Mouse (Mus musculus): ENCODE measurements at regions not wholly inside any gene's neighbourhood (a gene's known extent, or its start where the extent isn't known, plus 50 kb on each side); places are given as distances from the start of the nearest gene placed in this dataset.

- Histone ChIP-seq H3K36me3 (ENCODE audit: control insufficient read depth, insufficient read depth) (no peaks in the 10 kb centered on the region), H3K27me3 (ENCODE audit: control insufficient read depth, insufficient read depth, insufficient read length) (no peaks in the 10 kb centered on the region)
- no peak for TF ChIP-seq MAX (IDR thresholded peaks at IDR 0.05)
- no peak for TF ChIP-seq CEBPB (IDR thresholded peaks at IDR 0.05; ENCODE audit: low read depth)
- TF ChIP-seq MYOG (IDR thresholded peaks at IDR 0.05; ENCODE audit: control insufficient read depth, extremely low read depth, insufficient read length) = no peak
- TF ChIP-seq USF1 (IDR thresholded peaks at IDR 0.05; ENCODE audit: low read depth) = no peak
- no peak for TF ChIP-seq MYOD1 (IDR thresholded peaks at IDR 0.05; ENCODE audit: control insufficient read depth, insufficient read length, low read depth)
- no peak for TF ChIP-seq FOSL1 (IDR thresholded peaks at IDR 0.05; ENCODE audit: insufficient read depth, low read length, poor library complexity, severe bottlenecking)
- TF ChIP-seq CTCF (IDR thresholded peaks at IDR 0.05; ENCODE audit: control insufficient read depth, insufficient read depth, insufficient read length) = no peak
These were observed 203.1 kb upstream of the Tmc3 start for GRCm38 (mm10) chr7:83381381-83382181.

GRCm38 (mm10) chr7:83382803-83383363 lies 201.8 kb upstream of the Tmc3 start:
- no peaks in the 10 kb centered on the region for H3K79me2 ChIP-seq (ENCODE audit: control insufficient read depth, insufficient read depth)
- H3K27me3 ChIP-seq (ENCODE audit: control insufficient read depth, insufficient read depth, insufficient read length) = no peaks in the 10 kb centered on the region
- no peaks in the 10 kb centered on the region for H3K79me3 ChIP-seq (ENCODE audit: low read depth)
- no peak overlapping the region for H3K4me3 ChIP-seq (ENCODE audit: insufficient read depth, poor library complexity, severe bottlenecking)
- H3ac ChIP-seq (ENCODE audit: control insufficient read depth, insufficient read length, low read depth) = no peak overlapping the region
- no peaks in the 10 kb centered on the region for H3K36me3 ChIP-seq (ENCODE audit: control insufficient read depth, insufficient read depth)
- TF ChIP-seq CTCF (IDR thresholded peaks at IDR 0.05; ENCODE audit: control insufficient read depth, insufficient read depth, insufficient read length) = no peak
- TF ChIP-seq USF1 (IDR thresholded peaks at IDR 0.05; ENCODE audit: low read depth) = no peak
- no peak for TF ChIP-seq MYOD1 (IDR thresholded peaks at IDR 0.05; ENCODE audit: control insufficient read depth, insufficient read length, low read depth)
- TF ChIP-seq FOSL1 (IDR thresholded peaks at IDR 0.05; ENCODE audit: insufficient read depth, low read length, poor library complexity, severe bottlenecking) = no peak
- TF ChIP-seq MYOG (IDR thresholded peaks at IDR 0.05; ENCODE audit: control insufficient read depth, extremely low read depth, insufficient read length) = no peak
- TF ChIP-seq CEBPB (IDR thresholded peaks at IDR 0.05; ENCODE audit: low read depth) = no peak
- no peak for TF ChIP-seq MAX (IDR thresholded peaks at IDR 0.05)

More at GRCm38 (mm10) chr7:83381381-83382181, 203.1 kb upstream of the Tmc3 start:
- no peaks in the 10 kb centered on the region for H3K79me3 ChIP-seq (ENCODE audit: low read depth)
- H3K4me3 ChIP-seq (ENCODE audit: insufficient read depth, poor library complexity, severe bottlenecking) = no peak overlapping the region
- no peak overlapping the region for H3ac ChIP-seq (ENCODE audit: control insufficient read depth, insufficient read length, low read depth)
- no peaks in the 10 kb centered on the region for H3K79me2 ChIP-seq (ENCODE audit: control insufficient read depth, insufficient read depth)

GRCm38 (mm10) chr7:83391388-83391787 lies 193.3 kb upstream of the Tmc3 start:
- Histone ChIP-seq H3K36me3 (ENCODE audit: control insufficient read depth, insufficient read depth) (no peaks in the 10 kb centered on the region), H3K79me2 (ENCODE audit: control insufficient read depth, insufficient read depth) (no peaks in the 10 kb centered on the region), H3ac (ENCODE audit: control insufficient read depth, insufficient read length, low read depth) (no peak overlapping the region), H3K27me3 (ENCODE audit: control insufficient read depth, insufficient read depth, insufficient read length) (no peaks in the 10 kb centered on the region), H3K79me3 (ENCODE audit: low read depth) (no peaks in the 10 kb centered on the region), H3K4me3 (ENCODE audit: insufficient read depth, poor library complexity, severe bottlenecking) (no peak overlapping the region)
- TF ChIP-seq MYOG (IDR thresholded peaks at IDR 0.05; ENCODE audit: control insufficient read depth, extremely low read depth, insufficient read length) = no peak
- TF ChIP-seq CEBPB (IDR thresholded peaks at IDR 0.05; ENCODE audit: low read depth) = no peak
- TF ChIP-seq MYOD1 (IDR thresholded peaks at IDR 0.05; ENCODE audit: control insufficient read depth, insufficient read length, low read depth) = no peak
- no peak for TF ChIP-seq FOSL1 (IDR thresholded peaks at IDR 0.05; ENCODE audit: insufficient read depth, low read length, poor library complexity, severe bottlenecking)
- TF ChIP-seq CTCF (IDR thresholded peaks at IDR 0.05; ENCODE audit: control insufficient read depth, insufficient read depth, insufficient read length) = no peak
- no peak for TF ChIP-seq USF1 (IDR thresholded peaks at IDR 0.05; ENCODE audit: low read depth)
- no peak for TF ChIP-seq MAX (IDR thresholded peaks at IDR 0.05)

- Histone ChIP-seq H3K36me3 (ENCODE audit: control insufficient read depth, insufficient read depth) (no peaks in the 10 kb centered on the region), H3K79me2 (ENCODE audit: control insufficient read depth, insufficient read depth) (no peaks in the 10 kb centered on the region), H3ac (ENCODE audit: control insufficient read depth, insufficient read length, low read depth) (no peak overlapping the region), H3K79me3 (ENCODE audit: low read depth) (no peaks in the 10 kb centered on the region), H3K4me3 (ENCODE audit: insufficient read depth, poor library complexity, severe bottlenecking) (no peak overlapping the region), H3K27me3 (ENCODE audit: control insufficient read depth, insufficient read depth, insufficient read length) (no peaks in the 10 kb centered on the region)
- TF ChIP-seq FOSL1 (IDR thresholded peaks at IDR 0.05; ENCODE audit: insufficient read depth, low read length, poor library complexity, severe bottlenecking) (no peak), MAX (IDR thresholded peaks at IDR 0.05) (no peak), MYOD1 (IDR thresholded peaks at IDR 0.05; ENCODE audit: control insufficient read depth, insufficient read length, low read depth) (no peak), MYOG (IDR thresholded peaks at IDR 0.05; ENCODE audit: control insufficient read depth, extremely low read depth, insufficient read length) (no peak), USF1 (IDR thresholded peaks at IDR 0.05; ENCODE audit: low read depth) (no peak), CTCF (IDR thresholded peaks at IDR 0.05; ENCODE audit: control insufficient read depth, insufficient read depth, insufficient read length) (no peak), CEBPB (IDR thresholded peaks at IDR 0.05; ENCODE audit: low read depth) (no peak)
These were observed 192.5 kb upstream of the Tmc3 start for GRCm38 (mm10) chr7:83392181-83392580.

GRCm38 (mm10) chr7:83392625-83393024 lies 192.1 kb upstream of the Tmc3 start:
- H3K36me3 ChIP-seq (ENCODE audit: control insufficient read depth, insufficient read depth) = no peaks in the 10 kb centered on the region
- no peak for TF ChIP-seq CEBPB (IDR thresholded peaks at IDR 0.05; ENCODE audit: low read depth)
- TF ChIP-seq MYOD1 (IDR thresholded peaks at IDR 0.05; ENCODE audit: control insufficient read depth, insufficient read length, low read depth) = no peak
- no peak for TF ChIP-seq MAX (IDR thresholded peaks at IDR 0.05)
- TF ChIP-seq FOSL1 (IDR thresholded peaks at IDR 0.05; ENCODE audit: insufficient read depth, low read length, poor library complexity, severe bottlenecking) = no peak
- TF ChIP-seq USF1 (IDR thresholded peaks at IDR 0.05; ENCODE audit: low read depth) = no peak
- TF ChIP-seq CTCF (IDR thresholded peaks at IDR 0.05; ENCODE audit: control insufficient read depth, insufficient read depth, insufficient read length) = no peak
- TF ChIP-seq MYOG (IDR thresholded peaks at IDR 0.05; ENCODE audit: control insufficient read depth, extremely low read depth, insufficient read length) = no peak
- no peaks in the 10 kb centered on the region for H3K79me2 ChIP-seq (ENCODE audit: control insufficient read depth, insufficient read depth)
- no peaks in the 10 kb centered on the region for H3K79me3 ChIP-seq (ENCODE audit: low read depth)
- H3K27me3 ChIP-seq (ENCODE audit: control insufficient read depth, insufficient read depth, insufficient read length) = no peaks in the 10 kb centered on the region
- H3K4me3 ChIP-seq (ENCODE audit: insufficient read depth, poor library complexity, severe bottlenecking) = no peak overlapping the region
- H3ac ChIP-seq (ENCODE audit: control insufficient read depth, insufficient read length, low read depth) = no peak overlapping the region

All from C2C12 (cell line).